Mouse (Mus musculus) erythroblast, embryonic 14.5 days (primary cell): ENCODE measurements around the gene Tob2. TPM values are rescaled to one million over a fixed set of nuclear protein-coding genes. Genes with fewer than 3 reads are reported as not detected.

Experiments
- H3K27me3 ChIP-seq: 2 replicates; pipeline ENCODE4 v1.6.1; 2012; ENCODE audit warnings: inconsistent platforms; ENCODE audit not compliant: control insufficient read depth
- H3K36me3 ChIP-seq: 2 replicates; pipeline ENCODE4 v1.6.1; 2012; ENCODE audit warnings: mild to moderate bottlenecking, inconsistent platforms; ENCODE audit not compliant: control insufficient read depth
- H3K4me1 ChIP-seq: 2 replicates; pipeline ENCODE4 v1.6.1; 2012; ENCODE audit warnings: inconsistent platforms; ENCODE audit not compliant: control insufficient read depth
- H3K4me3 ChIP-seq: replicated peaks from 2 replicates; pipeline ENCODE3; 2012; ENCODE audit warnings: moderate library complexity, mild to moderate bottlenecking, inconsistent platforms
- H3K9me3 ChIP-seq: 2 replicates; pipeline ENCODE4 v1.6.1; 2012; ENCODE audit warnings: low read length, inconsistent platforms, mixed read lengths; ENCODE audit not compliant: control insufficient read depth
- GATA1 ChIP-seq: IDR thresholded peaks from 2 replicates; pipeline ENCODE4 v1.6.1; 2012; ENCODE audit warnings: low read length, inconsistent platforms, mixed read lengths
- TAL1 ChIP-seq: IDR thresholded peaks from 3 replicates; pipeline ENCODE4 v1.6.1; 2012; ENCODE audit warnings: low read length, inconsistent platforms, mixed read lengths
- polyA plus RNA-seq: library from polyadenylated mRNA; stranded (reverse); fragments of >175 nt; gene quantifications from 2 replicates; pipeline ENCODE4 v1.2.3, GENCODE M21; 2012

Gene Tob2
- polyA plus RNA-seq, 1 experiment = 2.3 TPM

- H3K4me3 ChIP-seq = no peak overlapping the region
- no peak for TF ChIP-seq GATA1
- TF ChIP-seq TAL1 = no peak
Measured at GRCm38 (mm10) chr15:81845033-81845625, 13.5 kb downstream of the Tob2 start.

DNA sequence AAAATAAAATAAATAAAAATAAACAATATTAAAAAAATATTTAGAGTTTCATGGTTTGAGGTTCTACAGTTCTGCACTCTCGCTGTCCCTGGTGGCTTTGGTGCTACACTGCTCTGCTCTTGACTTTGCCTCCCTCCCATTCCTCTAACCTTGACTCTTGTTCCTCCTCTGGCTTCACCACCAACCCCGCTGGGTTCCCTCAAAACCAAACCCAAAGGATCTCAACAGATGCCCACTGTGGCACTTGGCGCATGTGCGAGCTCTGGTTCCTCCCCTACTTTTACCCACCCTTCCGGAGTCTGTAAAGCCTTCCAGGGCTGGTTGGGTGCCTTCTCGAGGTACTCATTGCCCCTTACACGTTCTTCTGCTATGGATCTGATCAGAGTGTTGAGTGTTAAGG, 16.3 kb downstream of the Tob2 start:
- Histone ChIP-seq H3K4me3 (no peak overlapping the region), H3K36me3 (peaks cover 5% of the 10 kb centered on the region)
- TF ChIP-seq GATA1 (no peak), TAL1 (no peak)

More at GRCm38 (mm10) chr15:81845033-81845625, 13.5 kb downstream of the Tob2 start:
- Histone ChIP-seq H3K36me3 (peaks cover 25% of the 10 kb centered on the region), H3K27me3 (peaks cover 2% of the 10 kb centered on the region; the same call in 1 of the 2 replicates), H3K9me3 (no peaks in the 10 kb centered on the region), H3K4me1 (peaks cover 17% of the 10 kb centered on the region)

DNA sequence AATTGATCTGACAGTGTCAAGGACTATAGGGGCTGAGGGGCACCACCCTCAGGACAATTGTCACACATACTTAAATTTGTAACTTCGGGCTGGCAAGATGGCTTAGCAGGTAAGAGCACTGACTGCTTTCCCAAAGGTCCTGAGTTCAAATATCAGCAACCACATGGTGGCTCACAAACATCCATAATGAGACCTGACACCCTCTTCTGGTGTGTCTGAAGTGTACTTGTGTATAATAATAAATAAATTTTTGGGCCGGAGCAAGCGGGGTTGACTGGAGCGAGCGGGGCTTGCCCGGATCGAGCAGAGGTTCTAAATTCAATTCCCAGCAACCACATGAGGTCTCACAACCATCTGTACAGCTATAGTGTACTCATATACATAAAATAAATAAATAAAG, 18.3 kb downstream of the Tob2 start:
- no peaks in the 10 kb centered on the region for H3K36me3 ChIP-seq
- H3K4me1 ChIP-seq = peaks cover 10% of the 10 kb centered on the region
- TF ChIP-seq TAL1 (no peak), GATA1 (no peak)

More for the DNA sequence above, 16.3 kb downstream of the Tob2 start:
- Histone ChIP-seq H3K4me1 (peaks cover 9% of the 10 kb centered on the region), H3K9me3 (no peaks in the 10 kb centered on the region), H3K27me3 (peaks cover 8% of the 10 kb centered on the region)

GRCm38 (mm10) chr15:81839634-81840033, 19.0 kb downstream of the Tob2 start:
- peaks cover 33% of the 10 kb centered on the region for H3K27me3 ChIP-seq
- no peaks in the 10 kb centered on the region for H3K36me3 ChIP-seq
- peaks cover 8% of the 10 kb centered on the region for H3K4me1 ChIP-seq
- no peak overlapping the region for H3K4me3 ChIP-seq
- no peaks in the 10 kb centered on the region for H3K9me3 ChIP-seq
- TF ChIP-seq TAL1 (no peak), GATA1 (no peak)

More for the DNA sequence above, 18.3 kb downstream of the Tob2 start:
- no peak overlapping the region for H3K4me3 ChIP-seq
- H3K9me3 ChIP-seq = no peaks in the 10 kb centered on the region
- peaks cover 27% of the 10 kb centered on the region for H3K27me3 ChIP-seq

GRCm38 (mm10) chr15:81838554-81839235, 19.9 kb downstream of the Tob2 start:
- peaks cover 39% of the 10 kb centered on the region for H3K27me3 ChIP-seq
- no peaks in the 10 kb centered on the region for H3K36me3 ChIP-seq
- no peak overlapping the region for H3K4me3 ChIP-seq
- H3K9me3 ChIP-seq = no peaks in the 10 kb centered on the region
- TF ChIP-seq TAL1 (no peak), GATA1 (no peak)
- H3K4me1 ChIP-seq = peaks cover 8% of the 10 kb centered on the region

DNA sequence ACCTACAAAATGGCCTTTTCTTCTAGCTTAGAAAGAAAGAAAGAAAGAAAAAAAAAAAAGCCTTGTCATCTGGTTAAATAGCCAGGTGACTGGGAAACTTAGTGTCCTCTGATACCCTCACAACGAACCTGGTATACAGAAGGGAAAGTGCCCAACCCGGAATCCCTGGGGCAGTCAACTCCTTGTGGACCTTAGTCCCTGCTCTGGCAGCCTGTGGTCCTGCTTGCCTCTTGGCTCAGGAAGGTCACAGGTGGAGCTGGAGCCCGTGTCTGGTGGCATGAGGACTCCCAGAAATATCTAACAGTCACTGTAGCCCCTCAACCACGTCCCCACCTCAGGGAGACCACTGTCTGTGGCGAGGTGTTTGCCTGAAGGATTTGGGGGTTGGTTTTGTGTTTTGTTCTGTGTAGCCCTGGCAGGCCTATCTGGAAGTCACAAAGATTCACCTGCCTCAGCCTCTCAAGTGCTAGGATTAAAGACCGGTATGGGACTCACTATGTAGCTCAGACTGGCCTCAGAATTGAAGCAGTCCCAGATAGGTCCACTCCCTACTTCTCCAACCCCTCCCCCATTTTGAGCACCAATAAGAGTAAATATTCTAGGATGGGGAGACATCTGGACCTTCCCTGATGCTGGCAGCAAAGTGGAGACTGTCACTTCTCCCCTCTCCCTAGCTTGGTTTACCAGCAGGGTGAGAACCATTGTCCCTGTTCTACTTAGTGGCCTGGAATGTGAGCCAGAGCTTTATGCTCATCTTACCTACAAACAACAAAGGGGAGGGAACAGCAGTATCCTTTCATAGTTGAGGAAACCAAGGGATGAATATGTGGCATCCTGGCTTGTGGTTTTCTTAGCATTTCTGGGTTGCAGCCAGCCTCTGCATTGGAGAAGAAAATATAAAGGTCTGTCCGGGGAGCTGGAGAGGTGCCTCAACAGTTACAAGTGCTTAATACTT, 21.4 kb downstream of the Tob2 start:
- no peak overlapping the region for H3K4me3 ChIP-seq
- no peaks in the 10 kb centered on the region for H3K36me3 ChIP-seq
- H3K9me3 ChIP-seq = no peaks in the 10 kb centered on the region
- TF ChIP-seq GATA1 (no peak), TAL1 (no peak)
- H3K4me1 ChIP-seq = peaks cover 8% of the 10 kb centered on the region
- peaks cover 39% of the 10 kb centered on the region for H3K27me3 ChIP-seq

DNA sequence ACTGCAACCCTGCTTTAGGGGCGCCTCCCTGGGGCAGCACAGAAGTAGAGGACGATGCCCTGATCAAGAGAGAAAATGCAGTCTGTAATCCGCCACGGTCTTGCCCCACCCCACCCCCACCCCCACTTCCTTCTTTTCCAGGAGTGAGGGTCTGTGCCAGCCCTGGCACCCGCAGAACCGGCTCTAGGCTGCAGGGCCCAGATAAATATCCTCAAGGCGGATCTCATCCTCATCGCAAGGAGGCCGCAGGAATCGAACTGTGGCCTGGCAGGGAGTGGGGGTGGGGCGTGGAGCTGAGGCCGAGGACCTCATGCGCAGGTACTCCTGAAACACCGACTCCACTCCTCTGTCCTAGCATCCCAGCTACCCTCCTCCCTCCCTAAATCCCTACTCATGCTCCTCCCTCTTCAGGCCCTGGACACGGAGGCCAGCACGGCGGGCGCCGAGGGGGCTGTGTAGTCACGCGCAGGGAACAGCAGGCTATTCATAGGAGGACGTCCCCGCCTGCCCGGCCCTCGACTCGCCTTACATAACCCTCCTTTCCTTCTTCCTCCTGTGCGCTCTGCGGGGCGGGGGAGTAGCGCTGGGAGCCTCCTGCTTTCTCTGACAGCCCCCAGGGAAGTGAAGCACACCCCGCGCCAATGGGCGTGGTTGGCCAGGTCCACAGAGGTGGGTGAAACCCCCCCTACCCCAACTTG, 22.3 kb downstream of the Tob2 start:
- Histone ChIP-seq H3K27me3 (peaks cover 38% of the 10 kb centered on the region), H3K36me3 (no peaks in the 10 kb centered on the region), H3K4me1 (peaks cover 13% of the 10 kb centered on the region), H3K4me3 (no peak overlapping the region), H3K9me3 (no peaks in the 10 kb centered on the region)
- TF ChIP-seq GATA1 (no peak), TAL1 (no peak)

GRCm38 (mm10) chr15:81835007-81835880, 23.4 kb downstream of the Tob2 start:
- Histone ChIP-seq H3K9me3 (no peaks in the 10 kb centered on the region), H3K4me1 (peaks cover 16% of the 10 kb centered on the region), H3K27me3 (peaks cover 38% of the 10 kb centered on the region), H3K36me3 (no peaks in the 10 kb centered on the region), H3K4me3 (no peak overlapping the region)
- no peak for TF ChIP-seq TAL1
- TF ChIP-seq GATA1 = no peak
